Mouse (Mus musculus): ENCODE measurements around the gene H2afy. TPM values are rescaled to one million over a fixed set of nuclear protein-coding genes. Genes with fewer than 3 reads are reported as not detected.

Gene H2afy
- polyA plus RNA-seq, 1 experiment, result 29.7 TPM

DNA sequence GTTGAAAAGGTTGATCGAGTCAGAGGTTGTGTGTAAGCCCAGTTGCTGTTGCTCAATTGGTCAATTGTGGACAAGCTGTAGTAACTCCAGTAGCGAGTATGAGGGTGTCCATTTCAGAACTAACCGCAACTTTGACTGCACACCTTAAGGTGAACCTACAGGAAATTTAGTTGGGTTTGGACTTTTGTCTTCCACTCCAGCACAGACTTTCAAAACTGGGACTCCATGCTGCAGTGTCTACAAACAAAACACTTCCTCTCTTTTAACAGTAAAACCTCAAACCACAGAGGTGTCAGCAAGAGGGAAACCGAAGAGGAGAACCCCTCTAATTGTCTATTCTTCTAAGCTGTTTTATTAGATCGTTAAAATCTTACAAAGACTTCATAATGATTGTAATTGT lies 2.1 kb downstream of the H2afy start:
- H3K4me1 ChIP-seq (ENCODE audit: control insufficient read depth, insufficient read depth, insufficient read length, low read length), result peaks cover 28% of the 10 kb centered on the region
- H3K4me3 ChIP-seq (ENCODE audit: insufficient read depth, low read depth, low read length), result peak overlapping the region; percentile 96
- no peak overlapping the region for H3K27ac ChIP-seq (replicated peaks; ENCODE audit: low read depth, low read length)

DNA sequence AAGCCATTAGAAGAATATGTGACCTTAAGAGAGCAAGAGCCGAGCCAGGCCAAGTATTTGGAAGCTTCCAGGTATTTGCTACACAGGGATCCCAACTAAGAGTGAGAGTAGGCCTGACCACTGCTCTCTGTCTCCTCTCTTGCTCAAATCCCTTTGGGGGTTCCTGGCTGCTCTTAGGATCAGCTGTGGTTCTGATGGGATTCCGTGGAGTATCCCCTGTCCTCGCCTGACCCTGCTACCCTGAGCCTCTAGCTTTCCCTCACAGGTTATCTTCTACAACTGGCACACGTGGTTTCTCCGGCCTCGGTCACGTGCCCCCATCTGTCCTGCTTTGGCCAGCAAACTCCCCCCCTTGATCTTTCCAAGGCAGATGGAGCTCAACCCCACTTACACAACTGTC lies 3.2 kb downstream of the H2afy start:
- no peak overlapping the region for H3K27ac ChIP-seq (replicated peaks; ENCODE audit: low read depth, low read length)
- H3K4me1 ChIP-seq (ENCODE audit: control insufficient read depth, insufficient read depth, insufficient read length, low read length), result peaks cover 28% of the 10 kb centered on the region
- H3K4me3 ChIP-seq (ENCODE audit: insufficient read depth, low read depth, low read length), result 0 out of 2 replicates have a peak overlapping the region, but pooled peaks have one; percentile 0

- no peak overlapping the region for H3K4me3 ChIP-seq (ENCODE audit: insufficient read depth, low read depth, low read length)
- H3K27ac ChIP-seq (replicated peaks; ENCODE audit: low read depth, low read length), result no peak overlapping the region
- peaks cover 28% of the 10 kb centered on the region for H3K4me1 ChIP-seq (ENCODE audit: control insufficient read depth, insufficient read depth, insufficient read length, low read length)
Observed at GRCm38 (mm10) chr13:56132326-56132936, 3.7 kb downstream of the H2afy start.

- Histone ChIP-seq H3K27ac (replicated peaks; ENCODE audit: low read depth, low read length) (no peak overlapping the region), H3K4me1 (ENCODE audit: control insufficient read depth, insufficient read depth, insufficient read length, low read length) (peaks cover 23% of the 10 kb centered on the region), H3K4me3 (ENCODE audit: insufficient read depth, low read depth, low read length) (no peak overlapping the region)
Observed at GRCm38 (mm10) chr13:56130544-56130943, 5.6 kb downstream of the H2afy start.

GRCm38 (mm10) chr13:56129578-56129977 lies 6.6 kb downstream of the H2afy start:
- no peak overlapping the region for H3K27ac ChIP-seq (replicated peaks; ENCODE audit: low read depth, low read length)
- no peak overlapping the region for H3K4me3 ChIP-seq (ENCODE audit: insufficient read depth, low read depth, low read length)
- peaks cover 23% of the 10 kb centered on the region for H3K4me1 ChIP-seq (ENCODE audit: control insufficient read depth, insufficient read depth, insufficient read length, low read length)

GRCm38 (mm10) chr13:56129014-56129413 lies 7.1 kb downstream of the H2afy start:
- Histone ChIP-seq H3K27ac (replicated peaks; ENCODE audit: low read depth, low read length) (no peak overlapping the region), H3K4me1 (ENCODE audit: control insufficient read depth, insufficient read depth, insufficient read length, low read length) (peaks cover 18% of the 10 kb centered on the region), H3K4me3 (ENCODE audit: insufficient read depth, low read depth, low read length) (no peak overlapping the region)

DNA sequence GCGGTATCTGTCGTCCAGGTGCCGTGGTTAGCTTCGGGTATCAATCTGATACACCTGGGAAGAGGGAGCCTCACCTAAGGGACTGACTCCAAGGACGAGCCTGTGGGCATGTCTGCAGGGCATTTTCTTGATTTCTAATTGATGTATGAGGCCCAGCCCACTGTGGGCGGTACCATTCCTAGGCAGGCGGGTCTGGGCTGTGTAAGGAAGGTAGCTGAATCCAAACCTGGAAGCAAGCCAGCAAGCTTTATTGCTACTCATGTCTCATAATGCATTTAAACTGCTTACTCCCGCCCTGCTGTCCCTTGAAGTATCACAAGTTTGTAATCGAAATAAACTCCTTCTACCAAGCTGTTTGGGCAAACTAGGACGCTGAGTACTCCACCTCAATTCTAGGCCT lies 10.5 kb downstream of the H2afy start:
- H3K27ac ChIP-seq (replicated peaks; ENCODE audit: low read depth, low read length), result no peak overlapping the region
- H3K4me1 ChIP-seq (ENCODE audit: control insufficient read depth, insufficient read depth, insufficient read length, low read length), result no peaks in the 10 kb centered on the region
- H3K4me3 ChIP-seq (ENCODE audit: insufficient read depth, low read depth, low read length), result no peak overlapping the region

DNA sequence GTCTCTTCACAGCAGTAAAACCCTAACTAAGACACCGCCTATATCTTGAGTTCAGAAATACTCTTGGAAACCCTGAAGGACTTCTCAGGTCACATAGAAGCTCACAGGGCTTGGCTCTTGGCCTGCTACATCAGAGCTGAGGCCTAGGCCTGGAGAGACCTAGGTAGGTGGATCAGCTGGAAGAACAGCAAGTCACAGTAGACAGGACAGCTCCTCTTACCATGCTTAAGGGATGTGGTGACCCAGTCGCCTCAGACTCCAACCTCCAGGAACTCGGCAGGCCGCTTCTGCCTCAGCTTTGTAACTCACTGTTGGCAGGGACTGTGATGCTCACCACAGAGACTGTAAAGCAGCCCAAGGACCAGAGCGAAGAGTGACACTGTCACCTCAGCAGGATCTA lies 13.1 kb downstream of the H2afy start:
- Histone ChIP-seq H3K4me1 (ENCODE audit: control insufficient read depth, insufficient read depth, insufficient read length, low read length) (no peaks in the 10 kb centered on the region), H3K4me3 (ENCODE audit: insufficient read depth, low read depth, low read length) (no peak overlapping the region), H3K27ac (replicated peaks; ENCODE audit: low read depth, low read length) (no peak overlapping the region)

DNA sequence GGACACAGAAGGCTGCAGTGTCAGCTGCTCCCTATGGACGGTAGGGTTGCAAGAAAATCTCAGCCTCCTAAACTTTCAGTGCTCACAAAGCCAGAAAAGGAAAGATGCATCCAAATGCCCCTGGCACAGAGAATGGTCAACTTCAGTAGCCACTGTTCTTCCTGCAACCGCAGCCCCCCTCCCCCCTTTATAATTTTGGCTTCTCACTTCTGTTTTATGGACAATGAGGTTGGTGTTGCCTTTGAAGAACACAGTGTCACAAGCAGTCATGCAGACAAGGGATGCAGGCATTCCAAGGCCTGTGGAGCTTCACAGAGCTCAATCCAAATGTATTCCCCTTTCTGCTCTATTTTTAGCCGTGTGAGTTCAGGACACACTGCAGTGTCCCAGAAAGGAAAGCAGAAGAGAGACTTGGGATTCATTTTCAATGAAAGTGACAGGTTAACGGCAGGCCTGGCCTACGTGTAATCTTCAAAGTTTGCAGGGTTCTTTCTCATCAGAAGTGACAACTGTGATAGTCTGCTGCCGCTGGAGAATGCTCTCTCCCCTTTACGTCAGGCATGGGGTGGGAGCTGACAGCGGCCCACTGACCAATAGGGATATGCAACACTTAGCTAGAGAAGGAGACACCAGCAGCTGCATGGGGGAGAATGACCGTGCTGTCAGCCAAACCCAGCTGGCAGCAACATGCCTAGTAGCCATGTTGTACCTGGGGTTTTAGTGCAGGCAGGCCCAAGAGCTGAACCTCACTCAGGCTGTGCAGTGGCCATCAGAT lies 18.0 kb downstream of the H2afy start:
- H3K4me1 ChIP-seq (ENCODE audit: control insufficient read depth, insufficient read depth, insufficient read length, low read length), result peaks cover 16% of the 10 kb centered on the region
- no peak overlapping the region for H3K4me3 ChIP-seq (ENCODE audit: insufficient read depth, low read depth, low read length)
- H3K27ac ChIP-seq (replicated peaks; ENCODE audit: low read depth, low read length), result no peak overlapping the region

DNA sequence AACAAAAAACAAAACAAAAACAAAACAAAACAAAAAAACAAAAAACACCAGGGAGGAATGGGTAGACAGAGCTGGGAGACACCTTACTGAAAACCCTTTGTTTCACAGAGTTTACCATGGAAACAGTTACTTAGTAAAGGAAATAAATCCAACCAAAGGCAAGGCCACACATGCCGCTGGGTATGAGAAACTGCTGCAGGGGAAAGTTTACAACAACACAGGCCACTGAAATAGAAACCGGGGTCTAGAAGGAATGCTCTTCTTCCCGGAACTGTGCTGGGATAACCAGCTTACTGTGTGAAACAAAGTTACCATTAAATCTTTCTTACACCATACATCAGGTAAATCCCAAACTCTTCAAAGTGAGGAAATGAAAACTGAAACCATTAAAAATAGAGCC lies 20.3 kb downstream of the H2afy start:
- Histone ChIP-seq H3K4me3 (ENCODE audit: insufficient read depth, low read depth, low read length) (no peak overlapping the region), H3K27ac (replicated peaks; ENCODE audit: low read depth, low read length) (peak overlapping the region; percentile 36; the same call in 1 of the 2 replicates), H3K4me1 (ENCODE audit: control insufficient read depth, insufficient read depth, insufficient read length, low read length) (peaks cover 27% of the 10 kb centered on the region)

DNA sequence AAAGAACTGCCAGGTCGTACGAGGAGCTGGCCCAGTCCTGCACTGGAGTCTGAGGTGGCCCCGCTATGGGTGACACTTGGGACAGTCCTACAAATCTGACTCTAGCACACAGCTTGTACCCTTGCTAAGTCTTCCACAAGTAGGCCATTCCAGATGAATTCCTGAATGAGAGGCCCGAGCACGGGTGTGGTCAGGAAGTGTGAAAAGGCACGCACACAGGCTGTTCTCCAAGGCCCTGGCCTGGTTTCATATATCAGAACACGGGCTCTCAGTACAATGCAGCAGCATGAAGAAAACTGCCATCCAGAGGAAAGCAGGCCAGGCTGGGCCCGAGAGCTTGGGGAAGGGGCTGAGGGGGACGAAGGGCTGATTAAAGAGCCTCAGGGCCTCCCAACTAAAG lies 20.8 kb downstream of the H2afy start:
- H3K4me1 ChIP-seq (ENCODE audit: control insufficient read depth, insufficient read depth, insufficient read length, low read length), result peaks cover 29% of the 10 kb centered on the region
- no peak overlapping the region for H3K4me3 ChIP-seq (ENCODE audit: insufficient read depth, low read depth, low read length)
- H3K27ac ChIP-seq (replicated peaks; ENCODE audit: low read depth, low read length), result 0 out of 2 replicates have a peak overlapping the region, but pooled peaks have one; percentile 1

DNA sequence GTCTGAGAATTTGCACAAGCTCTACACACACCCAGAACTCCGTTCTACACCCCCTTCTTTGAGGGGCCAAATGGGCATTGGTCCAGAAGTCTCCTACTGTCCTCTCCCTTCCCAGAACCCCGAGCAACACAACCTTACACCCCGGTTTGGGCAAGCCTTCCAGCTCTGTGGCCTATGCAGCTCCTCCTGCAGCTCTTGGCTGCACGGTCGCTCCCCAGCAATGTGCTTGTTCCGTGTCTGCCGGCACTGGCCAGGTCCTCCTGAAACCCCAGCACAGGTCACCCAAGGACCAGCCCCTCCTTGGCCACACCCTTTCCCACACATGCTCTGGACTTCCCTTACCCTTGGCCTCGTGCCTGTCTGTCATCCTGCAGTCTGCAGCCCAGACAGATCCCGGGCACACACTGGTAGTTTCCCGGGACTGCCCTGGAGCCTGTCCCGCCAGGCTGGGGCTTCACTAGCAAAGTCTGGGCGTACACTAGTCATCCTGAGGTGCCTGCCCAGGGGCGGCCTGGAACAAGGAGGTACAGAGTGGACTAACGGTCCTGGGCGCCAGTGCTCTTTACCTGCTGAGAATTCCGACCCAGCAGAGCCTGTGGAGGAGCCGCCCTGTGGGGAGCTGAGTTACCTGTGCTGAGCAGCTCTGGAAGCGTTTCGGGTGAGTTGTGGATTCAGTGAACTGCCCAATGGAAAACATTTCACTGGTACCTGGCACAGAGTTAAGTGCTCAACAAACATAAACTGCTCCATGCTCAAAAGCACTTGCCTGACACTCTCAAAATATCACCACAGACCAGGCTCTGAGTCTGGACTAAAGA lies 22.5 kb downstream of the H2afy start:
- Histone ChIP-seq H3K4me1 (ENCODE audit: control insufficient read depth, insufficient read depth, insufficient read length, low read length) (peaks cover 32% of the 10 kb centered on the region), H3K4me3 (ENCODE audit: insufficient read depth, low read depth, low read length) (no peak overlapping the region), H3K27ac (replicated peaks; ENCODE audit: low read depth, low read length) (no peak overlapping the region)

GRCm38 (mm10) chr13:56112980-56113379 lies 23.2 kb downstream of the H2afy start:
- Histone ChIP-seq H3K4me1 (ENCODE audit: control insufficient read depth, insufficient read depth, insufficient read length, low read length) (peaks cover 32% of the 10 kb centered on the region), H3K4me3 (ENCODE audit: insufficient read depth, low read depth, low read length) (no peak overlapping the region), H3K27ac (replicated peaks; ENCODE audit: low read depth, low read length) (no peak overlapping the region)

- peaks cover 32% of the 10 kb centered on the region for H3K4me1 ChIP-seq (ENCODE audit: control insufficient read depth, insufficient read depth, insufficient read length, low read length)
- H3K27ac ChIP-seq (replicated peaks; ENCODE audit: low read depth, low read length), result no peak overlapping the region
- H3K4me3 ChIP-seq (ENCODE audit: insufficient read depth, low read depth, low read length), result no peak overlapping the region
Observed at GRCm38 (mm10) chr13:56112496-56112895, 23.7 kb downstream of the H2afy start.

DNA sequence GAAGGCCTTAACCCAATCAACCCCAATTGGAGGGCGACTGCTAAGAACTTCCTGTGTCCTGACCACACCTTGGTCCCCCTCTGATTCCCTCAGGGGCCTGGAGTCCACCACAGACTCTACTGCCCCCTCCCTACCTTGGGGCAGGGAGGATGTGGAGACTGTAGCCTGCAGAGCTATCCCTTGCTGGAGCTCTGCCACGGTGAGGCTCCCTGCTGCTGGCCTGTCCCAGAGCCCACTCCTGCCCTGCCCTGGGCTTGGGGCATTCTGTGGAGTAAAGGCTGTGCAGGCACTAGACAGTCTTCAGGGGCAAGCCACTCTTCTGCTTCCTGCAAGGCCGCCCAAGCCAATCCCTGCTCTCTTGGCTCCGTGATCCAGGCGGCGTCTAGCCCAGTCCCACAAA lies 24.6 kb downstream of the H2afy start:
- peaks cover 32% of the 10 kb centered on the region for H3K4me1 ChIP-seq (ENCODE audit: control insufficient read depth, insufficient read depth, insufficient read length, low read length)

More for the DNA sequence above, 24.6 kb downstream of the H2afy start:
- no peak overlapping the region for H3K4me3 ChIP-seq (ENCODE audit: insufficient read depth, low read depth, low read length)
- no peak overlapping the region for H3K27ac ChIP-seq (replicated peaks; ENCODE audit: low read depth, low read length)
